Mouse (Mus musculus): ENCODE data around the gene Lgals1.

Lgals1 gene

GRCm38 (mm10) chr15:78937311-78937710 is 10.8 kb downstream of the Lgals1 start:
- no peak for DNase-seq (ENCODE audit: low read depth, low spot score)

GRCm38 (mm10) chr15:78937963-78938362 is 11.4 kb downstream of the Lgals1 start:
- DNase-seq (ENCODE audit: low read depth, low spot score), result no peak

GRCm38 (mm10) chr15:78940325-78940724 is 13.8 kb downstream of the Lgals1 start:
- DNase-seq (ENCODE audit: low read depth, low spot score), result no peak

DNA sequence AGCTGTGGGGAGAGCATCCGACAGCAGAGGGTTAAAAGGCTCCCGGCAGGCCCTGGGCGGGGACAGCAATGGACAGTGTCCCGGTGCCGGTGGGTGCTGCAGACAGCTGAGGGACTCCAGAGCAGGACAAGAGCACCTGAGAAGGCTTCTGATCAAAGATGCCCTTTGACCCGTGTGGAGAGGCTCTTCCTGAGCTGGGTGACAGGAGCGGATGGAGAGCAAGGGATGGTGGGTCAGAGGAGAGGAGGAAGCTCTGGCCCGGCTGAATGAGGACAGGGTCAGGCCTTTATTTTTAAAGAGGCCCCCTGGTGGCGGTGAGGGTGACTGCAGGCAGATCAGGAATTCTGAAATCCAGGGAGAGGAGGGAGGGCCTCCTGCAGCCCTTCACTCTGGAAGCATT is 16.1 kb downstream of the Lgals1 start:
- no peak for DNase-seq (ENCODE audit: low read depth, low spot score)

GRCm38 (mm10) chr15:78946232-78946631 is 19.7 kb downstream of the Lgals1 start:
- DNase-seq (ENCODE audit: low read depth, low spot score), result no peak

DNA sequence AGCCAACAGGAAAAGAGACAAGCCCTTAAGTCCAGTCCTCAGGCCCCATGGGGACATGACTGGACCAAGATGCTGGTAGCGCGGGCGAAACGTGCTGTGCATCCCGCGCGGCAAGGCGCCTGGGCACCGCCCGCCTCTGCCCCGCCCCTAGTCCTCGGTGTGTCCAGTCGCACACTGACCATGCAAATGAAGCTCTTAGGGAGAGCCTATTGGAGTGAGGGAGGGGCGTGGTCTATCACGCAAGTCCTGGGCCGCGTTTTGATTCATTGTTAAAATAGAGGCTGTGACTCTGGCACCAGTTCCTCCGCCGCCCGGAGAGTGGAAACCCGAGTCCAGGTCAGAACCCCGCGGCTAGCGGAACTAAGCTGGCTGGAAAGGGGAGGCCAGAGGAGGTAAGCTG is 21.1 kb downstream of the Lgals1 start, which contains the start of gene Triobp:
Triobp (plus strand) TSS at position 68 of the 400 bp plus-strand sequence.
- DNase-seq (ENCODE audit: low read depth, low spot score), result no peak

DNA sequence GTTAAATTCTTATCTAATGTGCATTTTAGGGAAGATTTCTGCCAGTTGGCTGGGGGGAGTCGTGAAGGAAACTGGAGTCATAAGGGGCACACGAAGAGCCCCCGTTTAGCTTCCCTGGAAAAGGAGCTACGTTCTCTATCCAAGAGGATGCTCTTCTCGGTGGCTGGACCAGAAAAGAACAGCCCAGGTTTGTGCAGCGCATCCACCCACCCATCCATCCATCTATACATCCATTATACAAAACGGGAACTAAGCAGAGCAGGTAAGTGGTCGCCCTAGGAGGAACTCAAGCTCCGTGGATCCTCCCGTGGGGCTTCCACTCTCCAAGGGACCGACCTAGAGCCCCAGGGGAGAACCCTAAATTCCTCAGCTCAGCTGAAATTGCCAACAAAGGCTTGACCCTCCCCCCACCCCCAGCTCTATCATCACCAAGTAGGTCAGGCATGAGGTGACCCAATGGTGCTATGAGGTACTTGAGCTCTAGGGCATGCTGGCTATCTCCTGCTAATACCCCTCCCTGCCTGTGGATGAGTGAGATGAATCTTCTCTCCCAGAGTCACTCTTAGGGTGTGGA is 21.7 kb downstream of the Lgals1 start:
- DNase-seq (ENCODE audit: low read depth, low spot score), result no peak

GRCm38 (mm10) chr15:78948883-78949282 is 22.4 kb downstream of the Lgals1 start:
- DNase-seq (ENCODE audit: low read depth, low spot score), result no peak

- DNase-seq (ENCODE audit: low read depth, low spot score), result no peak
These were observed 29.1 kb downstream of the Lgals1 start for GRCm38 (mm10) chr15:78955663-78956062.

DNA sequence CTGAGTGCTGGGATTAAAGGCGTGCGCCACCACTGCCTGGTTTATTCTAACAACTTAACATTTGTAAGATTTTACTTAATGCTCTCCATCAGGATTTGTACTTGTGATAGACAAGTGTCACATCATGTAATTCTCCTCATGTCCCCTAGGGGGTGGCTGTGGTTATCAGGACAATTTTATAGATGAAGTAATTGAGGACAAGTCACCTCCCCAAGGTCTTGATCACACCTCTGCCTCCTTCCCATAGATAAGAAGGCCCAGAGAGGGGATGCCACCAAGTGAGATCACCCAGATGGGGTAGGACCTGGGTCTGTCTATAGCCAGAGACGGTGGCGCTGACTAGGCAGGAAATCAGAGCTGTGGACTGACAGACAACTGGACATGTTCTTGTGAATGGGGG is 29.8 kb downstream of the Lgals1 start:
- DNase-seq (ENCODE audit: low read depth, low spot score), result no peak

GRCm38 (mm10) chr15:78957021-78957420 is 30.5 kb downstream of the Lgals1 start:
- no peak for DNase-seq (ENCODE audit: low read depth, low spot score)

GRCm38 (mm10) chr15:78959537-78959936 is 33.0 kb downstream of the Lgals1 start:
- no peak for DNase-seq (ENCODE audit: low read depth, low spot score)

DNA sequence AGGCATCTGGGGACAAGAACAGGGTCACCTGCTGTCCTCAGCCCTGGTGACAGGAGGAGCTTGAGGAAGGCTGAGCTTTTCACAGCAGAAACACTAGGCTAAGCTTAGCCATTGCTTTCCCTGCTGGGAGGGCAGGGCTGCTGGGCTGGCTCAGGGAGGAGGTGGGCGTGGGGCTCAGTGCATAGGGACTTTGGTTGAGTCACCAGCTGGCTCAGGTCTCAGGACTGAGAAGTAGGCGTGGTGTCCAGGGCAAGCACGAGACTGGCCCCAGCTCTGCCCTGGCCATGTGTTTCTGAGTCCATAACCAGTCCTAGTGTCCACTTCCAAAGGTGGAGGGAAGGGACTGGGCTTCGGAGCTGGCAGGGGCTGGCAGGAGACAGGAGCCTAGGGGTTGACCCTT is 33.6 kb downstream of the Lgals1 start:
- no peak for DNase-seq (ENCODE audit: low read depth, low spot score)

GRCm38 (mm10) chr15:78962885-78963284 is 36.4 kb downstream of the Lgals1 start:
- DNase-seq (ENCODE audit: low read depth, low spot score), result no peak

DNA sequence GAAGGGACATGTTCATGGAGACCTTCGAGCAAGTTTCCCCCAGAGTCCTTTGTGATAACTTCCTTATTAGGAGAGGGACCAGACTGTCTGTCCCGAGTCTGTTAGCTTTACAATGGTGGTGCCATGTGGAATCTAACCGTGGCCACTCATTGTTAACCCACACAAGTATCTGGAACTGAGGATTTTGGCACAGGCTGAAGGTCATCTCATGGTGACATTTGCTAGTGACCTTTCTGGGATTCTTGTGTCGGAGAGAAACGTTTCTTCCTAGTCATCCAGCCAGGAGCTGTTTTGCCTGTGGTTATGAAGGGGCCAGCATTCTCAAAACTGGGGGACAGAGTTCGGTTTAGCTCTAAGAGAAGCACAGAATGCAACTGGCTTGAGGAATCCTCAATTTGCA is 45.1 kb downstream of the Lgals1 start:
- no peak for DNase-seq (ENCODE audit: low read depth, low spot score)

DNA sequence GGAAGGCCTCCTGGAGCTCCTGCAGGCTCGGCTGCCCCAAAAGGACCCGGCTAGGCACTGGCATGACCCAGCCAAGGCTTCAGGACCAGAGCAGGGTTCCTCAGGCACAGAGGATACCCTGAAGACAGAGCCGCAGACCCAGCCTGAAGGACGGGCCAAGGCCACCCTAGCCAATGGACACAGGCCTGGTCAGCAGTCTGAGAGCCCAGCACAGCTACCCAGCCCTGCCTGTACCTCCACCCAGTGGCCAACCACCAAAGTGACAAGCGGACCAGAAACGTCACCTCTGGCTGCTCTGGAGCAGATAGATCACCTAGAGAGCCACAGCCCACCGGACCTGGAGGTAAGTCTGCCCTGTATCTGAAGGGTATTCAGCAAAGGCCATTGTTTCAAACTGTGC is 47.4 kb downstream of the Lgals1 start:
- no peak for DNase-seq (ENCODE audit: low read depth, low spot score)

DNA sequence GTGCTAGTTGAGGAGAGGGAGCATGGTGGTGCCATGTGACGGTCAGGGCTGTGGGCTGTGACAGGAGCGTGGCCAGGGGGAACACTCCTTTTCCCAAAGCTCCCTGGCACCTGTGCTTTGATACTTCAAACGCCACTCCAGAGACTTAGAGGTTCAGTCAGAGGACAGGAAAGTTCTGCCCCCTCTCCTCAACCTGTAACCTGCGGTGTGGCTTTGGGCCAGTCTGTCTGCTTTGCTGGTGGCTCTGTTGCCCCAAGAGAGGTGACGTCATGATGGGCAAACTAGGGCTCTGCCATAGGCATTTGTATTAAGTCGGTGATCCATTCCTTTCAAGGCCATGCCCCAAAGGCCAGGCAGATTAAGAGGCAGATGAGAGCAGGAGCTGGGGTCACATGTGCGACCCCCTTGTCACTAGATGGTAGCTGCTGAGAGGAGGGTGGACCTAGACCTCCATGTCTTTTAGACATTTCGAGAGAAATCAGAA is 51.2 kb downstream of the Lgals1 start:
- no peak for DNase-seq (ENCODE audit: low read depth, low spot score)

DNA sequence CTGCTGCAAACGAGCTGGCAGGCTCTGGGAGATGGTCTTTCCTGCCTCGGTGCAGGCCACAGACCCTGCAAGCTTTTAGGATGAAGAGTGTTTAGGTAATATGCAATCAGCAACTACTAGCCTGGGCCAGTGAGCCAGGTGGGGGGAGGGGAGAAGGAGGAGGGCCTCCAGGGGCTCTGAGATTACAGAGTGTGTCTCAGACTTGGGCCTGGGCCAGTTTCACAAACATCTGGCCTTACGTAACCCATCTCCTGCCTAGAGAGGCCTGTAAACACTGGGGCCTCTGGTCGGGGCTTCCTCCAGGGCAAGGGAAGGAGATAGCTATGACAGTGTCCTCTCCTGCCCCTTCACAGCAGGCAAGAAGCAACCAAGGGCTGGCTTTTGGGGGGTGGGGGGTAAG is 52.4 kb downstream of the Lgals1 start:
- DNase-seq (ENCODE audit: low read depth, low spot score), result no peak
